Mouse (Mus musculus) intestine, embryonic 14.5 days (tissue): ENCODE measurements around the gene Macrod1. TPM values are rescaled to one million over a fixed set of nuclear protein-coding genes. Genes with fewer than 3 reads are reported as not detected.

Experiments
- ATAC-seq: fragments of 200-750 bp; cut with Nextera tagmentation; replicated peaks from 2 replicates; pipeline ENCODE4 v1.8.0; 2017; ENCODE audit warnings: low read depth, moderate number of reproducible peaks, moderate TSS enrichment, moderate library complexity; ENCODE audit not compliant: low FRiP score, low TSS enrichment
- DNase-seq: peaks from one replicate; pipeline ENCODE4 v3.0.0-alpha.2; 2018; ENCODE audit warnings: low spot score
- H3K27ac ChIP-seq: fragments of 300-500 bp; sonication (generic); 2 replicates; pipeline ENCODE4 v1.5.1; 2014; ENCODE audit warnings: low read depth, mild to moderate bottlenecking, control low read depth
- H3K27me3 ChIP-seq: fragments of 300-500 bp; sonication (generic); replicated peaks from 2 replicates; pipeline ENCODE4 v1.6.1; 2014; ENCODE audit warnings: low read length, control low read depth; ENCODE audit not compliant: control insufficient read depth, insufficient read depth
- H3K36me3 ChIP-seq: fragments of 300-500 bp; sonication (generic); 2 replicates; pipeline ENCODE4 v1.6.1; 2014; ENCODE audit warnings: low read length, control low read depth; ENCODE audit not compliant: control insufficient read depth, insufficient read depth
- H3K4me1 ChIP-seq: fragments of 300-500 bp; sonication (generic); replicated peaks from 2 replicates; pipeline ENCODE4 v1.6.1; 2014; ENCODE audit warnings: low read length, control low read depth, mixed read lengths; ENCODE audit not compliant: control insufficient read depth, insufficient read depth
- H3K4me2 ChIP-seq: fragments of 300-500 bp; sonication (generic); 2 replicates; pipeline ENCODE4 v1.6.1; 2014; ENCODE audit warnings: low read length
- H3K4me3 ChIP-seq: fragments of 300-500 bp; sonication (generic); 2 replicates; pipeline ENCODE4 v1.5.1; 2014; ENCODE audit warnings: low read depth, low read length, control low read depth, mixed read lengths
- H3K9ac ChIP-seq: fragments of 300-500 bp; sonication (generic); 2 replicates; pipeline ENCODE4 v1.6.1; 2014; ENCODE audit warnings: mild to moderate bottlenecking, low read length
- H3K9me3 ChIP-seq: fragments of 300-500 bp; sonication (generic); 2 replicates; pipeline ENCODE4 v1.6.1; 2016; ENCODE audit warnings: low read length, control low read depth; ENCODE audit not compliant: control insufficient read depth
- WGBS: fragments of 180-500 bp; shearing (Covaris S2); extraction: QIAGEN DNeasy Blood & Tissue Kit; methylation state at CpG from one replicate; pipeline ENCODE4 v1.1.7; 2014; 5-methylcytosine and 5-hydroxymethylcytosine counted together
- polyA plus RNA-seq: library from polyadenylated mRNA; unstranded; fragments of >200 nt; fragmentation: Nextera tagmentation; extraction: Ambion mirVana; gene quantifications from 2 replicates; pipeline ENCODE4 v1.2.1, GENCODE M21; 2014

Gene Macrod1
- polyA plus RNA-seq, 1 experiment from 2014 or later = 8.5 TPM

DNA sequence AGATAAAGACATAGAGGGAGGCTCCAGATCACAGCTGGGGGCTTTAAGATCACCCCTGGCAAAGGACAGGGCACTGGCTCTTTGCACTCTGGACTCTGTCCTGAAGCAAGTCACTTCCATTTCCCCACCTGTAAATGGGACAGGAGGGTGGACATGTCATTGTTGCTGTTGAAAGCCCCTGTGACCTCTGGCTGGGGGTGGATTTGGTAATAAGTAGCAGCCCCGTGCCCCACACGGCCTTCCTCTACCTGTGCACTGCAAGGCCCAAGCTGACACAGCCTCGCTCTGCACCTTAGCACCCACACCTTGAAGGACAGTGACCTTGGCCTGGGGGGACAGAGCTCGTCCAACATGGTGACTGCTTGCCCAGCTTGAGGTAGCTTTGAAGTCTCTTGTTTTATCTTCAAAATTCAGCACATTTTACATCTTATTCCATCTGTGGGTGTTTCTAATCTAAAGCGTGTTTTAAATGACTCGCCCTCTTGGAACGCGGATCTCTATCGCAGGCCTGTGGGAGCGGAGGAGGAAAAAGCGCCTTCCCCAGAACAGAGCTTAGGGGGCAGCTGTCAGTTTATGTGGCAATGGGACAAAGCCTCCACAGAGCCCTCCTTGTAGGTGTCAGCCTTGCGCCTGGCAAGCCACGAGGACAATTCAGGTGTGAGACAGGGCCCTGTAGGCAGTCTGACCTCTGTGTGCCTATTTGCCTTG, 121.3 kb downstream of the Macrod1 start:
- H3K27me3 ChIP-seq = no peaks in the 10 kb centered on the region
- no peaks in the 10 kb centered on the region for H3K36me3 ChIP-seq
- peaks cover 16% of the 10 kb centered on the region for H3K4me1 ChIP-seq
- ATAC-seq (no peak), DNase-seq (no peak)
- H3K4me2 ChIP-seq = no peak overlapping the region
- no peak overlapping the region for H3K4me3 ChIP-seq
- H3K27ac ChIP-seq = no peak overlapping the region
- 48% methylated on average over 13 of the region's 13 CpGs for WGBS
- H3K9ac ChIP-seq = no peak overlapping the region
- H3K9me3 ChIP-seq = no peaks in the 10 kb centered on the region

DNA sequence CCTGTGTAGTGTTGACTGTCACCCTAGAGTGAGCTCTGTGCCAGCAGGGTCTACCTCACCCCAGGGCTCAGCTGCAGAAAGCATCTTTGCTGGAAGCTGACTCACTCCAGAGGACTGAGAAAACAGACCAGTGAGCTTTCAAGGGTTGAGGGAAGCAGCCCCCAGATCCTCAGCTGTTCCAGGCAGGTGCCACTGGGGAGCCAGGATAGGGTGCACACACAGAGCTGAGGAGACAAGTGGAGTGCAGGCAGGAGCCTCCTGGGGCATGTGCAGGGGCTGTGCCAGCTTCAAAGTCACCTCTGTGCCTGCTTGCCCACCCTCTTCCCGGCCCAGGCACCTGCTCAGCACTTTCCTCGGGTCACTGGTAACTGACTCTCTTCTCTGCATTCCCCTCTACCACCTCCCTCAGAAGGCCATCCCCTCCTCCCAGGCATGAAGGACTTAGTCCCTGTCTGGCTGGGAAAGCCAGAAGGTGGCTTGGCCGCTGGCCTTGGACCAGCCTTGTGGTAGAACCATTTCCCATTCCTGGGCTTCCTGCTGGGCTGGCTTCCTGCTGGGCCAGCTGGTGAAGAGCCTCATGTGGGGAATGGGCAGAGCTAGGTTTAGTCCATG, 122.3 kb downstream of the Macrod1 start:
- Histone ChIP-seq H3K4me2 (no peak overlapping the region), H3K36me3 (no peaks in the 10 kb centered on the region), H3K9ac (no peak overlapping the region), H3K4me3 (no peak overlapping the region), H3K9me3 (no peaks in the 10 kb centered on the region), H3K27ac (no peak overlapping the region), H3K27me3 (no peaks in the 10 kb centered on the region), H3K4me1 (peaks cover 16% of the 10 kb centered on the region)
- WGBS = 65% methylated on average over 3 of the region's 3 CpGs
- DNase-seq = no peak
- no peak for ATAC-seq

GRCm38 (mm10) chr19:7180756-7181405, 124.3 kb downstream of the Macrod1 start:
- no peak overlapping the region for H3K4me2 ChIP-seq
- no peaks in the 10 kb centered on the region for H3K36me3 ChIP-seq
- peaks cover 21% of the 10 kb centered on the region for H3K4me1 ChIP-seq
- no peak for DNase-seq
- ATAC-seq = no peak
- no peaks in the 10 kb centered on the region for H3K27me3 ChIP-seq
- no peak overlapping the region for H3K27ac ChIP-seq
- no peak overlapping the region for H3K4me3 ChIP-seq
- no peaks in the 10 kb centered on the region for H3K9me3 ChIP-seq
- no peak overlapping the region for H3K9ac ChIP-seq
- 83% methylated on average over 8 of the region's 8 CpGs for WGBS

DNA sequence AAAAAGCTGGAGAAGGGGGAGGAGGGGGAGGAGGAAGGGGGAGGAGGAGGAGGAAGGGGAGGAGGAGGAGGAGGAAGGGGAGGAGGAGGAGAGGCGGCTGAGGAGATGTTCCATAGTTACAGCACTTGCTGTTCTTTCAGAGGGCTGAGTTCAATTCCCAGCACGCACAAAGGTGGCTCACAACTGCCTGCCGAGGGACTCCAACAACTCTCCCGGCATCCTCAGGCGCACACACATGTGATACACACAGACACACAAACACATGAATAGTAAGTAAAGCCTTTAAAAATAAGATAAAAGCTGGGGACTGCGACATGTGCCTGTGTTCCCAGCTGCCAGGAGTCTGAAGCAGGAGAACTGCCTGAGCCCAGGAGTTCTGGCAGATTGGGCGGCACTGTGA, 124.9 kb downstream of the Macrod1 start:
- Histone ChIP-seq H3K4me1 (peaks cover 22% of the 10 kb centered on the region), H3K4me3 (no peak overlapping the region), H3K9me3 (no peaks in the 10 kb centered on the region), H3K36me3 (no peaks in the 10 kb centered on the region), H3K4me2 (no peak overlapping the region), H3K27me3 (no peaks in the 10 kb centered on the region), H3K27ac (no peak overlapping the region), H3K9ac (no peak overlapping the region)
- 51% methylated on average over 7 of the region's 7 CpGs for WGBS
- DNase-seq (no peak), ATAC-seq (no peak)

DNA sequence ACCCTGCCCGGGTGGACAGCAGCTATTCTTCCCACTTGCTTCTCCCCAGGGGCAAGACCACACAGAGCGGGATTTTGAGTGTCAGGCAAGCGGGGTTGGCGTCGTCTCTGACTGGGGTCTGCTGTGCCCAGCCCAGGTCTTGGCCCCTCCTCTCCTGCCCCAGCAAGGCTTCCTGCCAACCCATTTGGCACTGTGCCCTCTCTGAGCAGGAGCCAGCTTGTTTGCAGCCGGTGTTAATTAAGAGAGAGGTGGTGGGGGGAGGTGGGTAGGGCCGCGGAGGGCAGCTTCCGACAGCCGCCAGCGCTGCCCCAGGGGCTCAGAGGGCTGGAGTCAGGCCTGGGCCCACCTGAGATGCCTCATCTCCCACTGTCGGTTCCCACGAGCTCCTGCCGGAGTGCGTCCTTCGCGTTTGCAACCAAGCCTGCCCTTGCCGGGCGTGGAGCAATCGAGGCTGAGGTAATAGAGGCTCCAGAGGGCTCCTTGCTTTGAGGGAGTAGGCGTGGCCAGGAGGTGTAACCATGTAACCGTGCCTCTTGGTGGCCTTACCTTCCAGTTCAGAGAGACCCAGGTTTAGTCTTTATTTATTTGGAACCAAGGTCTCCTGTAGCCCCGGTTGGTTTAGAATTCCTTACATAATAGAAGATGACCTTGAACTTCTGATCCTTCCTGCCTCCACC, 125.8 kb downstream of the Macrod1 start:
- DNase-seq (peak; percentile 63), ATAC-seq (peak; percentile 43; the same call in 1 of the 2 replicates)
- Histone ChIP-seq H3K4me3 (no peak overlapping the region), H3K27me3 (no peaks in the 10 kb centered on the region), H3K9me3 (no peaks in the 10 kb centered on the region), H3K4me1 (peaks cover 22% of the 10 kb centered on the region), H3K9ac (no peak overlapping the region), H3K4me2 (peak overlapping the region; percentile 32), H3K27ac (no peak overlapping the region), H3K36me3 (no peaks in the 10 kb centered on the region)
- 12% methylated on average over 23 of the region's 23 CpGs for WGBS

DNA sequence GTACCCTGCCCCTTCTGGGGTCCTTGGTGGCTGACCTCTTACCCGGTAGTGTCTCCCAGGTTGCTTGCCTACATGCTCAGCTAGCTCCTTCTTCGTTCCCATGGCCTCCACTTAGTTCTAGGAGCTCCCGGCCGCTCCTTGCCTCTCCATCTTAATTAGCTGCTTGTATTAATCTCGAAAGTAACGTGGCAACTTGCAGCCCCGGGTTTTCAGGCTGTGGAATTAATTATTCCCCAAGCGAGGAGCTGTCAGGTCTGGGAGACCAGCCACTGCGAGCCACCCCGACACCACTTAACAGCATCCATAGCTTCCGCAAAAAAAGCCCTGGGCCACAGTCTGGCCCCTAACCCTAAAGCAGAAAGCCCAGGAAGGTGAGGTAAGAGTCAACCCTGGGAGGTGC, 126.8 kb downstream of the Macrod1 start:
- Histone ChIP-seq H3K9me3 (no peaks in the 10 kb centered on the region), H3K4me1 (peaks cover 22% of the 10 kb centered on the region), H3K36me3 (no peaks in the 10 kb centered on the region), H3K27me3 (no peaks in the 10 kb centered on the region), H3K4me3 (no peak overlapping the region), H3K9ac (no peak overlapping the region), H3K4me2 (no peak overlapping the region), H3K27ac (no peak overlapping the region)
- DNase-seq (no peak), ATAC-seq (no peak)
- 64% methylated on average over 11 of the region's 11 CpGs for WGBS

- no peaks in the 10 kb centered on the region for H3K36me3 ChIP-seq
- H3K4me1 ChIP-seq = peaks cover 22% of the 10 kb centered on the region
- no peak overlapping the region for H3K9ac ChIP-seq
- DNase-seq (no peak), ATAC-seq (no peak)
- H3K27ac ChIP-seq = no peak overlapping the region
- 52% methylated on average over 4 of the region's 4 CpGs for WGBS
- H3K27me3 ChIP-seq = no peaks in the 10 kb centered on the region
- H3K4me3 ChIP-seq = no peak overlapping the region
- no peak overlapping the region; the same call in 1 of the 2 replicates for H3K4me2 ChIP-seq
- H3K9me3 ChIP-seq = no peaks in the 10 kb centered on the region
Observed at GRCm38 (mm10) chr19:7185059-7185458, 128.4 kb downstream of the Macrod1 start.

- Histone ChIP-seq H3K9me3 (no peaks in the 10 kb centered on the region), H3K9ac (no peak overlapping the region)
Observed at GRCm38 (mm10) chr19:7185715-7186291, 129.2 kb downstream of the Macrod1 start.

More at GRCm38 (mm10) chr19:7185715-7186291, 129.2 kb downstream of the Macrod1 start:
- WGBS = 8% methylated on average over 18 of the region's 18 CpGs
- H3K4me2 ChIP-seq = peak overlapping the region; percentile 20
- H3K4me3 ChIP-seq = no peak overlapping the region
- no peaks in the 10 kb centered on the region for H3K27me3 ChIP-seq
- no peak overlapping the region for H3K27ac ChIP-seq
- no peaks in the 10 kb centered on the region for H3K36me3 ChIP-seq
- DNase-seq = peak; percentile 57
- ATAC-seq = no peak
- peaks cover 22% of the 10 kb centered on the region for H3K4me1 ChIP-seq
